Mouse (Mus musculus) spleen, postnatal 0 days (tissue): ENCODE results near the gene B3gat3. TPM values are rescaled to one million over a fixed set of nuclear protein-coding genes. Genes with fewer than 3 reads are reported as not detected.

Experiments used
- polyA plus RNA-seq: library from polyadenylated mRNA; unstranded; fragments of >200 nt; fragmentation: Nextera tagmentation; extraction: Ambion mirVana; gene quantifications from 2 replicates; pipeline ENCODE4 v1.2.1, GENCODE M21; 2015

Gene B3gat3
- polyA plus RNA-seq, 1 experiment from 2014 or later: 23.7 TPM

Other genes starting within 250 kb of the B3gat3 start
- gene Slc3a2, start 197.0 kb upstream of the B3gat3 start, polyA plus RNA-seq: 101 and 102 TPM in 2 replicates
- 64.9 and 68.8 TPM in 2 replicates for gene Wdr74, start 184.5 kb upstream of the B3gat3 start, polyA plus RNA-seq
- gene 1700092M07Rik, start 179.7 kb upstream of the B3gat3 start, polyA plus RNA-seq: 0.65 and 0.69 TPM in 2 replicates
- gene Stx5a, start 179.0 kb upstream of the B3gat3 start, polyA plus RNA-seq: 56.9 and 66.5 TPM in 2 replicates
- gene Nxf1, start 163.3 kb upstream of the B3gat3 start, polyA plus RNA-seq: 95.6 and 109 TPM in 2 replicates
- gene Tmem223, start 149.4 kb upstream of the B3gat3 start, polyA plus RNA-seq: 79.4 and 82.5 TPM in 2 replicates
- gene Tmem179b, start 145.9 kb upstream of the B3gat3 start, polyA plus RNA-seq: 134 and 140 TPM in 2 replicates
- 13.4 and 15.6 TPM in 2 replicates for gene Taf6l, start 134.0 kb upstream of the B3gat3 start, polyA plus RNA-seq
- 103 and 108 TPM in 2 replicates for gene Polr2g, start 121.8 kb upstream of the B3gat3 start, polyA plus RNA-seq
- gene Zbtb3, start 117.8 kb upstream of the B3gat3 start, polyA plus RNA-seq: 1.5 and 1.9 TPM in 2 replicates
- gene Ttc9c, start 101.0 kb upstream of the B3gat3 start, polyA plus RNA-seq: 29.3 and 32.7 TPM in 2 replicates
- gene Hnrnpul2, start 100.4 kb upstream of the B3gat3 start, polyA plus RNA-seq: 5.6 and 5.7 TPM in 2 replicates
- not detected in 2 replicates for gene AC129217.1, start 90.6 kb upstream of the B3gat3 start, polyA plus RNA-seq
- 40.2 and 40.8 TPM in 2 replicates for gene Bscl2, start 82.9 kb upstream of the B3gat3 start, polyA plus RNA-seq
- gene Gng3, start 81.2 kb upstream of the B3gat3 start, polyA plus RNA-seq: 0.48 and 0.53 TPM in 2 replicates
- gene Lrrn4cl, start 69.6 kb upstream of the B3gat3 start, polyA plus RNA-seq: 1.2 and 1.7 TPM in 2 replicates
- 128 and 131 TPM in 2 replicates for gene Ubxn1, start 48.9 kb upstream of the B3gat3 start, polyA plus RNA-seq
- 55.1 and 57.2 TPM in 2 replicates for gene Uqcc3, start 39.5 kb upstream of the B3gat3 start, polyA plus RNA-seq
- gene Lbhd1, start 36.6 kb upstream of the B3gat3 start, polyA plus RNA-seq: 44.3 and 52.1 TPM in 2 replicates
- not detected in 2 replicates for gene Gm49403, start 36.4 kb upstream of the B3gat3 start, polyA plus RNA-seq
- gene 1810009A15Rik, start 31.5 kb upstream of the B3gat3 start, polyA plus RNA-seq: 54.0 and 56.8 TPM in 2 replicates
- gene Gm49416, start 31.4 kb upstream of the B3gat3 start, polyA plus RNA-seq: not detected in 2 replicates
- 22.6 and 23.2 TPM in 2 replicates for gene Ints5, start 27.4 kb upstream of the B3gat3 start, polyA plus RNA-seq
- gene Ganab, start 22.3 kb upstream of the B3gat3 start, polyA plus RNA-seq: 28.2 and 35.2 TPM in 2 replicates
- 2.9 and 3.7 TPM in 2 replicates for gene Rom1, start 9.0 kb downstream of the B3gat3 start, polyA plus RNA-seq
- 19.5 and 23.4 TPM in 2 replicates for gene Eml3, start 9.2 kb downstream of the B3gat3 start, polyA plus RNA-seq
- gene Mta2, start 21.5 kb downstream of the B3gat3 start, polyA plus RNA-seq: 105 and 110 TPM in 2 replicates
- gene Tut1, start 33.5 kb downstream of the B3gat3 start, polyA plus RNA-seq: 15.3 and 15.8 TPM in 2 replicates
- 261 and 275 TPM in 2 replicates for gene Eef1g, start 46.7 kb downstream of the B3gat3 start, polyA plus RNA-seq
- 11.6 and 16.8 TPM in 2 replicates for gene Ahnak, start 68.9 kb downstream of the B3gat3 start, polyA plus RNA-seq
- 0.30 and 1.2 TPM in 2 replicates for gene Scgb1a1, start 167.6 kb downstream of the B3gat3 start, polyA plus RNA-seq
- gene Asrgl1, start 215.3 kb downstream of the B3gat3 start, polyA plus RNA-seq: 16.3 and 19.8 TPM in 2 replicates